Mouse (Mus musculus): ENCODE results near the gene Galnt10. TPM values are rescaled to one million over a fixed set of nuclear protein-coding genes. Genes with fewer than 3 reads are reported as not detected.

Gene Galnt10
- total RNA-seq, 1 experiment from 2014 or later: 39.8 TPM

DNA sequence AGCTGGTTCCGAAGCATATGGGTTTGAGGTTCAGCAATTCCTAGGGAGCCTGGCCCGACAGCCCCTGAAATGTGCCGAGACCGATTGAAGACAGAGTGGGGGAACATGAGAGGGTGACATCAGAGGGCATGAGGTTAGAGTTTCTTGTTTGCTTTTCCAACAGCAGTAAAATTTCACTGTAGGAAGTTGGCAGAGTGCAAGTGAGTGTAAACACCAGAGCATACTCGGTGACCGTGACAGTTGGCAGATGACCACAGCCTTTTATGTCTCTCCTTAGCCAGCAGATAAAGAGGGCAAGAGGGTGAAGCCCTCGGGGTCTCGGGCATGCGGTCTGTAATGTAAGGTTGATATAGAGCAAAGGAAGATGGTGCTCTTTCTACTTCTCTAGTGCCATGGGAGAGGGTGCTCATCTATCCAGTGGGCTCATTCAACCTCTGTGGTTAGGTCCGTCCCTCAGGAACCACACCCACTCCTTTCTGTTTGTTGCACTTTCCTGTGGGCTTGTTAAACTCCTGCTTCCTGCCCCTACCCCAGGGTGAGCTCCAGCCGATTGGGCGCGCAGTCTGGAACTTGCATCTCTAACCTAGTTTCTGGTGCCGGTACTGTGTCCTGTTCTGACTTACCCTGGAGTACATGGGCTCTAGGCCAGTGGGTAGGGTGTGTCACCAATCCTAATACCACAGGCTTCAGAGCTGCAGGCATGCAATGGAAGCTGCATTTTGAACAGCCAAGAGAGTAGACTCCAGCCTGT, 43.1 kb downstream of the Galnt10 start:
- peak; percentile 17 for DNase-seq

DNA sequence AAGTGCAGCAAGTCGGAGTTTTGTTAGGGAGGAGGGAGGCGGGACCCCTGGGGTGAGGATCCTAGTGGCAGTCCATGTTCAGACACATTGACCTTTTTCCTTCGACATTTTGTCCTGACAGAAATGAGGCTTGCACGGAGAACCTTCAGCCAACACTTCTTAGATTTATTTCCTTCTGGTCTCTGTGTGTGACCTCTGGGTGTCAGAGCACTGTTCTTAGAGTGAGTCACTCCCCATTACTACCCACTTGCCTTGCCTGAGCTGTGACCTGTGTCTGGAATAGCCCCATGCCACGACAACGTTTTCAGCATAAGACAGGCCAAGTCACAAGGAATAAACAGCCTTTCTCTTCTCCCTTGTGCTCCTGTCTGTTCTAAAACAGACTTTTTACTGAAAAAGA, 44.6 kb downstream of the Galnt10 start:
- DNase-seq: peak; percentile 28

DNA sequence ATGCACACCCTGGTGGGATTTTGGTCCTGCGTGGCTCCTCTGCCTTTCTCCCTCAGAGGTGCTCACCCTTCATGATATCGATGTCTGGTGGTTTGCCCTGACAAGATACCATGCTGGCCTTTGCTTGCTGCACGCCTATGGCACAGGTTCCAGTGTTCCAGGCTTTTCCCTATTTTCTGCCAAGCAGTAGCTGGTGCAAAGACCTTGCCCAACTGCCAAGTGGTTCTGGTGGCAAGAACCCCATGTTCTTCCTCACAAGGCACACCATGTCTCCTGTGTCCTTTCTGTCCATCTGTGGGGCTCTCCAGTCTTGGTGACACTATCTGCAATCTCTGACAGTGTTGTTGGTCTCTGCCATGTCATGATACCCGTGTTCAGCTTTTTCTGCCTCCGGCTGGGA, 45.6 kb downstream of the Galnt10 start:
- DNase-seq: no peak

GRCm38 (mm10) chr11:57691939-57692338, 46.7 kb downstream of the Galnt10 start:
- no peak for DNase-seq

GRCm38 (mm10) chr11:57692726-57693125, 47.5 kb downstream of the Galnt10 start:
- no peak for DNase-seq

GRCm38 (mm10) chr11:57694486-57694885, 49.2 kb downstream of the Galnt10 start:
- DNase-seq: no peak

- DNase-seq: no peak
These were observed 51.0 kb downstream of the Galnt10 start for GRCm38 (mm10) chr11:57696207-57696676.

DNA sequence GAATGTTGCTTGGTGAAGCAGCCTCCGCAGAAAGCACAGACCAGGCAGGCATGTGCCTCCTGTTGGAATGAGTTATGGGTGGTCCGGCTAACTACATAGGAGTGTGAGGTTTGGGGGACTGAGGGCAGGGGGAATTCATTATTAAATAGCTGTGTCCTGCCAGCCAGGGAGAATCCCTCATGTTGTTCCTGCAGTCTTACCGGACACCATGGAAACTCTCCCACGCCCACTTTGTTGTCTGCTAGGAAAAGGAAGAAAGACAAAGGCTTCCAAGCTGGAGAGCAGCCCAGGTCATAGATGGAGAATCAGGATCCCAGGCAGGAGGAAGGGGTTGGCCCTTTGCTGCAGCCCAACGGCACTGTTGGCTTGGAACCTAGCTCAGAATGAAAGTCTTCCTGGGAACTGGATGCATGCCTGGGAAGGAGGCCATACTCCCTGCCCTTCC, 51.6 kb downstream of the Galnt10 start:
- peak; percentile 39 for DNase-seq

GRCm38 (mm10) chr11:57700114-57700513, 54.9 kb downstream of the Galnt10 start:
- DNase-seq: no peak

DNA sequence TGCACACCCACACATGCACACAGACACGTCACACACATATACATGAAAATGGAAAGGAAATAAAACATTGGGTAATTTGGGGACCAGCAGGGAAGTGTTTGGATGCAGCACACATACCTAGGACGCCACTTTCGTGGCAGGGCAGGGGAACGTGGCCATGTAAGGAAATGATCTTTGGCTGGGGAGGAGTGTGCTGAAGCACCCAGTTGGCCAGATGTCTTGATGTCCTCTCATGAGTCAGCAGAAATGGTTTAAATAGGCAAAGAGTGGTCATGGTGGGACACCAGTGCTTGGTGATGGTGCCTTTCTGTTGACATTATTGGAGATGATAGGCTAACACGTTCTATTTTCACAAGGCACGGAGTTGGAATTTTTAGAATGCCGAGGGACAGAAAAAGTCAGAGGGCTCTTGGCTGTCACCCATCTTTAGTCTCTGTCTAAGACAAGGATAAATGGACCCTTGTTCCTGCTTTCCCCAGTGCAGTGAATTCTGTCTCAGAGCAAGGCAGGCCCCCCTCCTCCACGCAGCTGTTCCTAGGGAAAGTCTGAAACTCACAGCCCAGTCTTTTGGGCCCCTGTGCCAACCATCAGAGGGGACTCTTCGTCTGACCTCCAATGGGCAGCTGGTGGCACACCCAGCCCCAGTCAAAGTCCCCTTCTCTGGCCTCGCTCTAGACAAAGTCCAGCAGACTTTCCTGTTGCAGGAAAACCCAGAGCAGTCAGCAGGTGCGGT, 56.1 kb downstream of the Galnt10 start:
- DNase-seq: no peak

GRCm38 (mm10) chr11:57701956-57702355, 56.7 kb downstream of the Galnt10 start:
- no peak for DNase-seq

DNA sequence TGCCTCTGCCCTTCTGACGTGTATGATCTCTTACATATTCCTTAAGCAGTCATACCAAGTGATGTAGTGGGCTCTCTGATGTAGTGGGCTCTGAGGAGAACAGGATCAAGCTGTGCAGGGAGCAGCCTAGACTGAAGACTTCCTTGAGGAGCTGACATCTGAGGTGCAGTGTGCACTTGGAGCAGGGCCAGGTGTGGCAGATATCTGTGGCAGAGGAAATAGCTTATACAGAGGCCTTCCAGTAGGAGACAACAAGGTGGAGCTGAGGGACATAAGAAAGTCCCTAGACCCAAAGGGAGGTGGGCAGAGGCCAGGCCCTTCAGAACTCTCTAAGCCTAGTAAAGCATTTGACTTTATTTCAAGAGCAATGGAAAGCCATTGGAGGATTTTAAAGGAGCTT, 61.4 kb downstream of the Galnt10 start:
- no peak for DNase-seq

DNA sequence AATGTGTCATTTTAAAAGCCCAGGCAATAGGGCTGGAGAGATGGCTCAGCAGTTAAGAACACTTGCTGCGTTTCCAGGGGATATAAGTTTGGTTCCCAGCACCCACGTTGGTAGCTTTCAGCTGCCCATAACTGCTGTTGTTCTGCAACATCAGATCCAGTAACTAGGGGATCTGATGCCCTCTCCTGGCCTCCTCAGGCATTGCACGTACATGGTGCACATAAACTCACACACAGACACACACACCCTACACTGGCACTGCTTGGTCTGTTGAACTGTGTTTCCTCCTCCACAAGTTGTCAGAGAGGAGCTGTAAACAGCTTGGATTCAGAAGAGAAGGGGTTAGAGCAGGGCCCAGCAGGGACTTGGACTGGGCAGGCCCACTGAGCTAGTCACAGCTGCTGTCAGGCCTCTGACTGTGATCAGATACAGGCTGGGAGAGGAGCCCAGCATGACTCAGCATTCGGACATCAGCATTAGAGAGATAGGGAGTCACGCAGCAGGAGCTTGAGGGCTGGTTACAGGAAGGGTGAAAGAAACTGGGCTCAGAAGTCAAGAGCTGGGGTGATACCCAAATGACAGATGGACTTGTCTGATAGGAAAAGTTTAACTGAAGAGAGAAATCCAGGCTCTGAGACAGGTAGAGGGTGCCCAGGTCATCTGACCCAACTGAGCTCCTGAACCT, 62.0 kb downstream of the Galnt10 start:
- peak; percentile 67 for DNase-seq

DNA sequence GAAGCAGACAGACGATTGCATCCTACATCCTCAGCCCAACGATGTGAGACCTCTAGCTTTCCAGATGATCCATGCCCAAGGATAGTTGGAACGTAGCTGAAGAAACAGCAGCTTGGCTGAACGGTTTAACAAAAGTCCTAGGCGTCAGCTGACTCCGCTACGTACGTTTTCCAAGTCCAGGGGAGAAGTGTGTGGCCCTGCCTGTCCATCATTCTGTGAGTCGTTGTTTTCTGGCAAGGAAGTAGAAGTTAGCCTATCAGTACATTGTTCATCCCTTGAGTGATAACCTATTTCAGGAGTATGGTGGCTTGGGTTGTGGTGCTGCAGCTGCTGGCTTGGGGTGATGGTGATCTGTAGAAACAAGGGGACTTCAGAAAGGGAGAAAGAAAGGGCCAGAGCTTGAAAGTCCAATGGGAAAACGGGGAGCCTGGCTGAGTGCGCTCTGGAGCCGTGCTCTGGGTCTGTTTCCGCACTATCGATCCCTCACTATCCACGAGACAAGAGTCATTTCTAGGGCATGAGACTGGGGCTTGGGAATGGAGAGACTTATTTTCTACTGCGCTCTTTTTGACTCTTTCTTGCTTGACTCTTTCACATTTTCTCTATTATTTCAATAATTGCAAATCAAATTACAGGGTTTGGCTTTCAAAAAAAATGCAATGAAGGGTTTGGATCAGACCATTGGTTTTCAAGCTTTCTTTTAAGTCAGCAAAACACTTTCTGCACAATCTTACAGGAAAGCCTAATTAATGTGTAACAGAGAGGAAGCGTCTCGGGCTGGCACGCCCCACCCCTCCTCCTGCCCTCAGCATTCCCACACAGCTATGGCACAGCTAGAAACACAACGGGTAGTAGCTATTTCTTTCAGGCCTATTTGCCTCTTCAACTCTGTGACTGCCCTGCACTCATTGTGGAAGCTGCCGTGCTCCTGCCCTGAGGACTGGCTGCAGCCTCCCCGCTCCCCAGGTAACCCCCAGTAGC, 63.2 kb downstream of the Galnt10 start:
- DNase-seq: peak; percentile 31

GRCm38 (mm10) chr11:57713960-57714359, 68.7 kb downstream of the Galnt10 start:
- no peak for DNase-seq

DNA sequence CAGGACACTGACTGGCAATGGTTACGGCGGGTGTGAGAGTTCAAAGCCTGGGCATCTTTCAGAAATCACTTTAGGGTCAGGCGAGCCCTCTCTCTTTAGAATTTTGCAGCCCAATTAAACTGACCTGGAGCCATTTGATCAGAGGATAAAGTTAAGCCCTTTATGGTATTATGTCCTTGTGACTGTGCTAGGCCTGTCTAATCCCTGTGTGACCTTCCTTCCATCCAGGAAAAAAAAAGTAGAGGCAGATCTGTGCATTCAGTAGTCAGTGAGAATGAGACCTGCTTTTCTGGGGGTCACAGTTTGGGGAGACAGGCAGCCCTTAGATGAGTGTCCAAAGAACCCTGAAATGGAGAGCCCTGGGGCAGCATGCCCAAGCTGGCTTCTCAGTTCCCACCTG, 71.5 kb downstream of the Galnt10 start:
- DNase-seq: no peak

- DNase-seq: no peak
These were observed 72.2 kb downstream of the Galnt10 start for GRCm38 (mm10) chr11:57717432-57717831.

- no peak for DNase-seq
These were observed 72.8 kb downstream of the Galnt10 start for GRCm38 (mm10) chr11:57718081-57718480.

DNA sequence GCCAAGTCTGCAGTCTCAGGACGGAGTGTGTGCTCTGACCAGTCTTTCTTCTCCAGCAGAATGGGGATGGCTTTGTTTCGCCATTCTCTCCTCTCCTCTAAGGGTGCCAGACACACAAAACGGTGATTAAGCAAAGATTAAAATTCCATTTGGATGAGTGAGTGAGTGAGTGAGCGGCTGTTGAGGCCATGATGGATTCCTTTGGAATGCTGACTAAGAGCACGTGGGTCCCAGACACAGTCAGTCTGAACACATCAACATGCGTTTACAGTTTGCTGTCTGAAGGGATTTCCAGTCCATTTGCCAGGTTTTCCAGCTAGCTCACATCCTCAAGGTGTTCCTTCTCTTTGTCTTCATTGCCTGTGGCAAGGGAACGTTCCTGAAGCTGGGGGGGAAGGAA, 74.4 kb downstream of the Galnt10 start:
- peak; percentile 48 for DNase-seq

- no peak for DNase-seq
These were observed 74.8 kb downstream of the Galnt10 start for GRCm38 (mm10) chr11:57720076-57720475.

GRCm38 (mm10) chr11:57724791-57725463, 79.7 kb downstream of the Galnt10 start:
- DNase-seq: peak; percentile 72

Measured in adrenal gland, postnatal 14 days (tissue).